Mouse (Mus musculus): ENCODE measurements at regions not wholly inside any gene's neighbourhood (a gene's known extent, or its start where the extent isn't known, plus 50 kb on each side); places are given as distances from the start of the nearest gene placed in this dataset.

DNA sequence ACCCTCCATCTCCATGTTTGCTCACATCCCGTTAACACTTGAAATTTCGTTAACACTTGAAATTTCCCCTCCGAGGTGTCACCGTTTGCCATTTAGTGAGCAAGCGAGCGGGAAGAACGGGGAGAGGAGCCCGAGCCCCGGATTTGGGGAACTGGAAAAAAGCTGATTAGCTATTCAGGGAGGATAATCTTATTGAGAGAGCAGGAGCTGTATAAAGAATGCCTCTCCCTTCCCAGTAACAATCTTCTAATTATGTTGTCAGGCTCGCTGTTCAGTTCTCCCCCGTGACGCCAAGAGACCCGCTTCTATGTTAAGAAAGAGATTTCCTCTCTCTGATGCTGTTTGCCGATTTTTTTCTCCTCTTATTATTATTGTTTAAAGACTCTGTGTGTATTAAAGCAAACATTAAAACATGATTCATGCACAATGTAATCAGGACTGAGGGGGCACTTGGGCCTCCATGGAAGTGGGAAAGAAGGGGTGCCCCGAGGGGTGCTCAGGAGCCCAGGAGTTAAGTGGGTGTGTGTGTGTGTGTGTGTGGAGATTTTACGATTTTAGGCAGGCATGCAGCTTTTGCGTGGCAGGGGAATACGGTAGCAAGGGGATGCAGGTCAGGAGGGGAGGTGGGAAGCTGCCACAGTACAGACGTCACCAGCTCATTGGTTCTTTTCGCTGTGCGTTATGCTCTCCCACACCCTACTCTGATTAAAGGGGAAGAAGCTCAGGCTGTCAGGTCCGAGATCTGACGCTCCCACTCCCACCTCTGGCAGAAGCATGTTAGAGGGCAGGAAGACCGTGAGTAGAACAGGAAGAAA is 64.2 kb upstream of the A230072I06Rik start:
- Histone ChIP-seq H3K27me3 (peaks cover 33% of the 10 kb centered on the region), H3K27ac (no peak overlapping the region), H3K36me3 (no peaks in the 10 kb centered on the region), H3K9ac (no peak overlapping the region), H3K4me1 (no peaks in the 10 kb centered on the region), H3K4me3 (no peak overlapping the region), H3K4me2 (no peak overlapping the region), H3K9me3 (no peaks in the 10 kb centered on the region)
- no peak for ATAC-seq (ENCODE audit: borderline replicate concordance, extremely low read depth, low FRiP score, low TSS enrichment)
- WGBS, result 24% methylated on average over 24 of the region's 24 CpGs

- Histone ChIP-seq H3K9me3 (no peaks in the 10 kb centered on the region), H3K4me2 (no peak overlapping the region), H3K27me3 (no peaks in the 10 kb centered on the region), H3K36me3 (no peaks in the 10 kb centered on the region), H3K27ac (no peak overlapping the region), H3K4me1 (no peaks in the 10 kb centered on the region), H3K9ac (no peak overlapping the region), H3K4me3 (no peak overlapping the region)
- ATAC-seq (ENCODE audit: borderline replicate concordance, extremely low read depth, low FRiP score, low TSS enrichment), result no peak
- WGBS, result 68% methylated on average over 9 of the region's 9 CpGs
These were observed 57.1 kb upstream of the A230072I06Rik start for GRCm38 (mm10) chr8:12221506-12221905.

- Histone ChIP-seq H3K27ac (no peak overlapping the region), H3K4me2 (no peak overlapping the region), H3K9me3 (no peaks in the 10 kb centered on the region), H3K36me3 (no peaks in the 10 kb centered on the region), H3K9ac (no peak overlapping the region), H3K27me3 (no peaks in the 10 kb centered on the region), H3K4me3 (no peak overlapping the region), H3K4me1 (no peaks in the 10 kb centered on the region)
- ATAC-seq (ENCODE audit: borderline replicate concordance, extremely low read depth, low FRiP score, low TSS enrichment), result no peak
- WGBS, result 70% methylated on average over 1 of the region's 1 CpGs
These were observed 55.2 kb upstream of the A230072I06Rik start for GRCm38 (mm10) chr8:12223376-12223775.
